Mouse (Mus musculus) heart, postnatal 25 days (tissue): ENCODE results near the gene Etfbkmt. TPM values are rescaled to one million over a fixed set of nuclear protein-coding genes. Genes with fewer than 3 reads are reported as not detected.
"Not testable (repeated sequence)": the region's sequence is repeated elsewhere in the genome, so short reads cannot be mapped to it uniquely, and the experiment has no call there.

Experiments used
- DNase-seq: peaks from one replicate; pipeline ENCODE4 v3.0.0; 2022; ENCODE audit warnings: low spot score
- intact Hi-C: fragments of 180-260 bp; cut with DNase I; formaldehyde crosslinking; loops from one replicate; pipeline ENCODE4 v1.15.1; 2025
- total RNA-seq, 2 experiments: library from RNA; stranded (reverse); gene quantifications; 2 replicates each; pipeline ENCODE4 v1.2.3; 2021

Etfbkmt gene
- total RNA-seq, 2 experiments from 2014 or later: 27.4 to 28.0 TPM

- DNase-seq: no peak
- intact Hi-C loops: no loop called here
Measured at GRCm38 (mm10) chr6:149173831-149174625, 34.4 kb downstream of the Etfbkmt start.

DNA sequence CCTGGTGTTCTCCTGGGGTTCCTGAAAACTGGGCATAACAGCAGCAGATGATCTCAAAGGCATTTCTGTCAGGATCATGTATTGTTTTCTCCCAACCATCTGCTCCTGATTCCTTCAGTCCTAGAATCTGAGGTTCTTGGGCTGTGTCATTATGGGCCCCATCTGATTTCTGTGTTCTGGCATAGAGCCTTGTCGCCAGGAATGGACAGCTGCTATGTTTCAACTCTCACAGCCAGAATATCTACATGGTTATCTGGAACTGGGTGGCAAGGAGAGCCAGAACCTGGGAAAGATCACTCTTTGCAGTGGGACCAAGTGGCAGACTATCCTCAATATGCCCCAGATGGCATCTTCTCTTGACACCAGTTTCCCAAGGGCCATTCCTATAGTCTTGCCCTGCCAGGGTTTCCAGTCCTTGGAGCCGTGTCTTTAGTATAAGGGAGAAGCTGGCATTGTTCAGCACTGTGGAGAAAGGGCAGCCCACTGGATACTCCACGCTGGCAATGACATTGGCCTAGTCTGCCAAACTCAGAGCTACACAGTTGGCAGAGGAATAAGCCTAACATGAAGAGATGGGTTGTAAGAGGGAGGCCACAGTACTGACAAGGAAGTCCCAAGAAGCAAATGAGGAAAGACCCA is 35.4 kb downstream of the Etfbkmt start:
- intact Hi-C loops: no loop called here
- peak; percentile 50 for DNase-seq

DNA sequence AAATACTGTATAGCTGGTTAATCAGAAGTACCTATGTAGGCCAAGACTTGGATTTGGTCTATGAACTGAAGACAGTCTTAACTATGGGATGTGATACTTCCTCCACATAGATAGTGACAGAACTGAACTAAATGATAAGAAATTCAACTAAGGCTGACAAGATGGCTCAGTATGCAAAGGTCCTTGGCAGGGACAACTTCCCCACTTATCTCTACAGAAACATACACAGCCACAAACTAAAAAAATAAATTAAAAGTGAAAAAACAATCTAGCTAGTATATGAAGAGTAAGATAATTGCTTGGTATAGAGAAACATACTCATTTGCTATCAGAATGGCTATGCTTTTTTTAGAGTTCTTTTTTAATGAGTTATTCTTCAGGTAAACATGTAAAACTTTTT is 39.4 kb downstream of the Etfbkmt start:
- intact Hi-C loops: no loop called here
- DNase-seq: no peak

GRCm38 (mm10) chr6:149184007-149184406 is 44.4 kb downstream of the Etfbkmt start:
- intact Hi-C loops: no loop called here
- no peak for DNase-seq

DNA sequence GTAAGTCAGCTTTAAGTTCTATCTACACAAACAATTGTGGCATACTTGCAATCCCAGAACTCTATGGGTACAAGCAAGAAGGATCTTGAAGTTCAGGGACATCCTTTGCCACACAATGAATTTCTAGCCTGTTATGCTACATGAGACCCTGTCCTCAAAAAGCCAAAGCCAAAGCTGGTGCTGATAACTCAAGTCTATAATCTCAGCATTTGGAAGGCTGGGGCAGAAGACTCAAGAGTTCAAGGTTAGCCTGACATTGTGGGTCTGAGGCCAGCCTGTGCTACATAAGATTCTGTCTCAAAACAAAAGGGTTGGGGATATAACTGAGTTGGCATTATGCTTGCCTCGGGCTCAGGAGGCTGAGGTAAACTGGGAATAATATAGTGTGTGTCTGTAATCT is 47.7 kb downstream of the Etfbkmt start:
- intact Hi-C loops: loop anchor here (5.0 kb wide), 2 partner anchors 45 to 355 kb away; partner anchors contain the start of gene Ipo8

DNA sequence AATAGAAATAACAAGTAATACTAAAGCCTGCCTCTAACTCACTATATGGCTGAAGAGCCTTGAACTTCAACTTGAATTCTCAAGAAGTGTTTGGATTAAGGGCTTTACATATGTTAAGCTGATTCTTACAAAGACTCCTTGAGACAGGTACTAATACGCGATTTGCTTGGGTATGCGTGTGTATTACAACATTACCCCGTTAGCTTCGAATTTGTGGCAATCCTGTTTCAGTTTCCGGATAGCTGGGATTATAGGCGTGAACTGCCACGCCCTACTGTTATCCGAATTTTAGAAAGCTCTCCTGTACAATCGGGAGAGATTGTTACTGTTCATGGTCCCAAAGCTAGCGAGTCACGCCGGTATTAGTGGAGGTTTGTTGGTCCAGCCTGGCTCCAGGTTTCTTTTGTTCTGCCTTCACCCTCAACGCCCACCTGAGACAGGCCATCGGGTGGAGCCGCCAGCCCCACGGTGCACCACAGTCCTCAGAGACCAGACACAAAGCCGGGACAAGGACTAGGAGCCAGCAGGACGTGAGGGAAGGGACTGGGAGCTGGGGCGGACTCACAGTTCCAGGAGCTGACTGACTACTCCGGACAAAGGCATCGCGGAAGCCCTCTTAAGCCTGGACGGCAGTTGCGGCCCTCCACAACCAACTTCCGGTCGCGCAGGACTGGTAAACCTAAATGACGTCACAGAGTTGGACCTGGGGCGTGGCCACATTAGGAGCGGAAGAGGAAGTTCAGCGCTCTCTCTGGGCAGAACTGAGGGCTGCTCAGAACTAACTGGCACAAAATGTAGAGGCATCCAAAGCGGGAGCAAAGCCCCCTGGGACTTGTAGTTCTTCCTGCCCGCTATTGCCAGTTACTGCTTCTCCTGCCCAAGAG is 48.6 kb downstream of the Etfbkmt start, which contains the start of gene Amn1:
Gene Amn1 (minus strand): TSS at position 672 of the 884 bp plus-strand sequence.
- peak; percentile 94 for DNase-seq
- intact Hi-C loops: loop anchor here (2.0 to 5.0 kb wide), 3 partner anchors 46 to 356 kb away; partner anchors contain the start of gene Ipo8

More for the DNA sequence above, 47.7 kb downstream of the Etfbkmt start:
- no peak for DNase-seq

GRCm38 (mm10) chr6:149188925-149189257 is 49.2 kb downstream of the Etfbkmt start:
- no peak for DNase-seq
- intact Hi-C loops: loop anchor here (2.0 to 5.0 kb wide), 3 partner anchors 47 to 357 kb away; partner anchors contain the start of gene Ipo8

GRCm38 (mm10) chr6:149189340-149189922 is 49.8 kb downstream of the Etfbkmt start:
- intact Hi-C loops: loop anchor here (2.0 to 5.0 kb wide), 3 partner anchors 47 to 357 kb away; partner anchors contain the start of gene Ipo8
- DNase-seq: no peak

- intact Hi-C loops, DNase-seq: not testable (repeated sequence)
Measured at GRCm38 (mm10) chr6:149191951-149192350, 52.3 kb downstream of the Etfbkmt start.

- peak; percentile 13 for DNase-seq
- intact Hi-C loops: no loop called here
Measured at GRCm38 (mm10) chr6:149193276-149193905, 53.7 kb downstream of the Etfbkmt start.

DNA sequence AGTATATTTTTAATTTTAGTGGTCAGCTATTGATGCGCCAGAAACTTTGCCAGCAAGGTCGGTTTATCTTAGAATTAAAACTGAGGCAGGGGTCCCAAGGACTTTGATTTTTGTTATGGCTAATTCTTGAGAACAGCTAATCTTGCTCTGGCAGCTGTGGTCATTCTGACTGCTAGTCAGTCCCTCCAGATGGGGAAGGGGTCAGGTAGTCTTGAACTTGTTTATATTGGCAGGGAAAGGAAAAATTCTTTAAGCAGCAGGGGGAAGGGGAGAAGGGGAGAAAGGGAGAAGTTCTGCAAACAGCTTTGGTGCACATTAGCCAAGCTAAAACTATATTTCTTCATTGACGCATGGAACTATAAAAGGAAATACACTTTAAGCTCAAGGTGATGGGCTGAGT is 57.5 kb downstream of the Etfbkmt start:
- intact Hi-C loops: no loop called here
- DNase-seq: no peak

DNA sequence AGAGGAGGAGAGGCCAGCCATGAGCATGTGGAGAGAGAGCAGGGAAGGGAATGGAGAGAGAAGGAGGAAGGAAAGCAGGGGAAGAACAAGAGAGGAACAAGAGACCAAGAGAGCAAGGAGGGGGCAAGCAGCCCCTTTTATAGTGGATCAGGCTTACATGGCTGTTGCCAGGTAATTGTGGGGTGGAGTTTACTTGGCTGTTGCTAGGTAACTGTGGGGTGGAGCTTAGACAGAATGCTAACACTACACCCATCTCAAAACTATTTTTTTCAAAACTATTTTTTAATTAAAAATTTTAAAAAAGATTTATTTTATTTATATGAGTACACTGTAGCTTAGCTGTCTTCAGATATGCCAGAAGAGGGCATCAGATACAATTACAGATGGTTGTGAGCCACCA is 58.9 kb downstream of the Etfbkmt start:
- no peak for DNase-seq
- intact Hi-C loops: no loop called here

Other genes starting within 250 kb of the Etfbkmt start
- gene Caprin2, start 243.6 kb upstream of the Etfbkmt start, total RNA-seq: 1 to 10 TPM; 4.5 to 5.7 TPM
- 1 to 10 TPM; 4.9 to 5.7 TPM for gene Sinhcaf, start 193.4 kb upstream of the Etfbkmt start, total RNA-seq
- gene Dennd5b, start 38.2 kb upstream of the Etfbkmt start, total RNA-seq: 10 to 100 TPM; 14.3 to 18.0 TPM
- not detected for gene Gm10203, start 9.7 kb upstream of the Etfbkmt start, total RNA-seq
- 10 to 100 TPM; 17.5 to 20.0 TPM for gene Amn1, start 48.9 kb downstream of the Etfbkmt start, total RNA-seq
- gene Resf1, start 169.6 kb downstream of the Etfbkmt start, total RNA-seq: 10 to 100 TPM; 19.5 to 20.3 TPM